Mouse (Mus musculus) kidney, embryonic 15.5 days (tissue): ENCODE results near the gene Mest. TPM values are rescaled to one million over a fixed set of nuclear protein-coding genes. Genes with fewer than 3 reads are reported as not detected.

Source experiments
- ATAC-seq: fragments of 200-750 bp; cut with Nextera tagmentation; replicated peaks from 2 replicates; pipeline ENCODE4 v1.8.0; 2017; ENCODE audit warnings: moderate TSS enrichment; ENCODE audit not compliant: low FRiP score
- H3K27ac ChIP-seq: fragments of 300-500 bp; sonication (generic); 2 replicates; pipeline ENCODE4 v1.5.1; 2015; ENCODE audit warnings: mild to moderate bottlenecking, inconsistent platforms
- H3K27me3 ChIP-seq: fragments of 300-500 bp; sonication (generic); 2 replicates; pipeline ENCODE4 v1.6.1; 2015; ENCODE audit warnings: inconsistent platforms
- H3K36me3 ChIP-seq: fragments of 300-500 bp; sonication (generic); 2 replicates; pipeline ENCODE4 v1.6.1; 2015; ENCODE audit warnings: inconsistent platforms
- H3K4me1 ChIP-seq: fragments of 300-500 bp; sonication (generic); 2 replicates; pipeline ENCODE4 v1.6.1; 2015; ENCODE audit warnings: inconsistent platforms
- H3K4me2 ChIP-seq: fragments of 300-500 bp; sonication (generic); 2 replicates; pipeline ENCODE4 v1.6.1; 2015; ENCODE audit warnings: moderate library complexity, mild to moderate bottlenecking, inconsistent platforms
- H3K4me3 ChIP-seq: fragments of 300-500 bp; sonication (generic); replicated peaks from 2 replicates; pipeline ENCODE4 v1.5.1; 2015; ENCODE audit warnings: mild to moderate bottlenecking, inconsistent platforms
- H3K9ac ChIP-seq: fragments of 300-500 bp; sonication (generic); 2 replicates; pipeline ENCODE4 v1.6.1; 2015; ENCODE audit warnings: mild to moderate bottlenecking, inconsistent platforms
- H3K9me3 ChIP-seq: fragments of 300-500 bp; sonication (generic); replicated peaks from 2 replicates; pipeline ENCODE4 v1.6.1; 2016; ENCODE audit warnings: inconsistent platforms
- WGBS: fragments of 180-500 bp; shearing (Covaris S2); methylation state at CpG from one replicate; pipeline ENCODE4 v1.1.7; 2015; ENCODE audit warnings: mixed read lengths; 5-methylcytosine and 5-hydroxymethylcytosine counted together
- polyA plus RNA-seq: library from polyadenylated mRNA; unstranded; fragments of >200 nt; fragmentation: Nextera tagmentation; extraction: Ambion mirVana; gene quantifications from 2 replicates; pipeline ENCODE4 v1.2.1, GENCODE M21; 2015

Gene Mest
- polyA plus RNA-seq, 1 experiment from 2014 or later: 2,131 TPM

- no peaks in the 10 kb centered on the region for H3K9me3 ChIP-seq
- no peak for ATAC-seq
- H3K9ac ChIP-seq: no peak overlapping the region
- H3K27ac ChIP-seq: peak overlapping the region; percentile 89
- H3K27me3 ChIP-seq: no peaks in the 10 kb centered on the region
- no peaks in the 10 kb centered on the region for H3K36me3 ChIP-seq
- peaks cover 55% of the 10 kb centered on the region for H3K4me1 ChIP-seq
- 43% methylated on average over 25 of the region's 25 CpGs for WGBS
- H3K4me3 ChIP-seq: no peak overlapping the region
- H3K4me2 ChIP-seq: no peak overlapping the region
These were observed 12.7 kb upstream of the Mest start for GRCm38 (mm10) chr6:30710371-30711364.

GRCm38 (mm10) chr6:30711365-30711763, 12.0 kb upstream of the Mest start:
- H3K36me3 ChIP-seq: no peaks in the 10 kb centered on the region
- H3K9me3 ChIP-seq: no peaks in the 10 kb centered on the region
- no peak overlapping the region for H3K4me2 ChIP-seq
- no peak overlapping the region for H3K4me3 ChIP-seq
- H3K9ac ChIP-seq: no peak overlapping the region
- H3K4me1 ChIP-seq: peaks cover 59% of the 10 kb centered on the region
- H3K27me3 ChIP-seq: no peaks in the 10 kb centered on the region
- 72% methylated on average over 10 of the region's 10 CpGs for WGBS
- peak overlapping the region; percentile 89 for H3K27ac ChIP-seq
- ATAC-seq: no peak

GRCm38 (mm10) chr6:30712484-30712883, 10.9 kb upstream of the Mest start:
- Histone ChIP-seq H3K9me3 (no peaks in the 10 kb centered on the region), H3K4me2 (no peak overlapping the region), H3K36me3 (no peaks in the 10 kb centered on the region), H3K27me3 (no peaks in the 10 kb centered on the region), H3K9ac (no peak overlapping the region), H3K4me3 (no peak overlapping the region), H3K4me1 (peaks cover 56% of the 10 kb centered on the region), H3K27ac (peak overlapping the region; percentile 89)
- ATAC-seq: no peak
- 61% methylated on average over 7 of the region's 7 CpGs for WGBS

- Histone ChIP-seq H3K27me3 (no peaks in the 10 kb centered on the region), H3K4me2 (no peak overlapping the region), H3K9ac (no peak overlapping the region), H3K4me1 (peaks cover 53% of the 10 kb centered on the region), H3K27ac (peak overlapping the region; percentile 92), H3K4me3 (no peak overlapping the region), H3K9me3 (no peaks in the 10 kb centered on the region), H3K36me3 (no peaks in the 10 kb centered on the region)
- ATAC-seq: no peak
- WGBS: 64% methylated on average over 6 of the region's 6 CpGs
These were observed 9.9 kb upstream of the Mest start for GRCm38 (mm10) chr6:30713455-30713854.

GRCm38 (mm10) chr6:30713896-30714295, 9.5 kb upstream of the Mest start:
- H3K36me3 ChIP-seq: no peaks in the 10 kb centered on the region
- ATAC-seq: no peak
- peak overlapping the region; percentile 92 for H3K27ac ChIP-seq
- H3K4me1 ChIP-seq: peaks cover 53% of the 10 kb centered on the region
- H3K9me3 ChIP-seq: no peaks in the 10 kb centered on the region
- H3K27me3 ChIP-seq: no peaks in the 10 kb centered on the region
- H3K4me3 ChIP-seq: no peak overlapping the region
- WGBS: 36% methylated on average over 11 of the region's 11 CpGs
- no peak overlapping the region for H3K9ac ChIP-seq
- H3K4me2 ChIP-seq: no peak overlapping the region

- 36% methylated on average over 5 of the region's 5 CpGs for WGBS
- peaks cover 48% of the 10 kb centered on the region for H3K4me1 ChIP-seq
These were observed 8.4 kb upstream of the Mest start for GRCm38 (mm10) chr6:30714891-30715471.

GRCm38 (mm10) chr6:30716796-30717195, 6.6 kb upstream of the Mest start:
- Histone ChIP-seq H3K4me1 (peaks cover 53% of the 10 kb centered on the region), H3K27me3 (no peaks in the 10 kb centered on the region), H3K9ac (no peak overlapping the region), H3K4me2 (no peak overlapping the region), H3K4me3 (no peak overlapping the region), H3K27ac (peak overlapping the region; percentile 14; the same call in 1 of the 2 replicates), H3K36me3 (no peaks in the 10 kb centered on the region), H3K9me3 (no peaks in the 10 kb centered on the region)
- 85% methylated on average over 7 of the region's 7 CpGs for WGBS
- no peak for ATAC-seq

More at GRCm38 (mm10) chr6:30714891-30715471, 8.4 kb upstream of the Mest start:
- H3K27ac ChIP-seq: peak overlapping the region; percentile 92
- no peak overlapping the region for H3K4me2 ChIP-seq
- peak; percentile 66 for ATAC-seq
- H3K9me3 ChIP-seq: no peaks in the 10 kb centered on the region
- H3K9ac ChIP-seq: no peak overlapping the region
- no peak overlapping the region for H3K4me3 ChIP-seq
- no peaks in the 10 kb centered on the region for H3K36me3 ChIP-seq
- no peaks in the 10 kb centered on the region for H3K27me3 ChIP-seq

- Histone ChIP-seq H3K36me3 (no peaks in the 10 kb centered on the region), H3K9me3 (no peaks in the 10 kb centered on the region), H3K4me2 (no peak overlapping the region), H3K27me3 (no peaks in the 10 kb centered on the region), H3K9ac (no peak overlapping the region), H3K4me1 (peaks cover 43% of the 10 kb centered on the region), H3K4me3 (no peak overlapping the region), H3K27ac (peak overlapping the region; percentile 73; the same call in 1 of the 2 replicates)
- ATAC-seq: no peak
- 77% methylated on average over 4 of the region's 4 CpGs for WGBS
These were observed 772 bp upstream of the Mest start for GRCm38 (mm10) chr6:30722385-30723164.

GRCm38 (mm10) chr6:30730301-30730971, 7.1 kb downstream of the Mest start:
- no peaks in the 10 kb centered on the region; the same call in 1 of the 2 replicates for H3K36me3 ChIP-seq
- H3K4me2 ChIP-seq: peak overlapping the region; percentile 28
- peaks cover 4% of the 10 kb centered on the region; the same call in 1 of the 2 replicates for H3K9me3 ChIP-seq
- H3K27ac ChIP-seq: peak overlapping the region; percentile 91
- peaks cover 39% of the 10 kb centered on the region for H3K4me1 ChIP-seq
- H3K27me3 ChIP-seq: no peaks in the 10 kb centered on the region
- ATAC-seq: peak; percentile 86
- H3K9ac ChIP-seq: no peak overlapping the region
- 16% methylated on average over 12 of the region's 12 CpGs for WGBS
- H3K4me3 ChIP-seq: no peak overlapping the region

- 54% methylated on average over 18 of the region's 18 CpGs for WGBS
- Histone ChIP-seq H3K9me3 (peaks cover 19% of the 10 kb centered on the region), H3K4me2 (no peak overlapping the region), H3K27me3 (no peaks in the 10 kb centered on the region), H3K4me1 (peaks cover 39% of the 10 kb centered on the region), H3K36me3 (no peaks in the 10 kb centered on the region; the same call in 1 of the 2 replicates), H3K27ac (peak overlapping the region; percentile 66; the same call in 1 of the 2 replicates), H3K9ac (no peak overlapping the region), H3K4me3 (no peak overlapping the region)
- ATAC-seq: no peak
These were observed 9.3 kb downstream of the Mest start for GRCm38 (mm10) chr6:30732571-30733130.

- ATAC-seq: no peak
- peaks cover 14% of the 10 kb centered on the region for H3K36me3 ChIP-seq
- no peak overlapping the region for H3K4me2 ChIP-seq
- WGBS: 65% methylated on average over 6 of the region's 6 CpGs
- peaks cover 32% of the 10 kb centered on the region for H3K4me1 ChIP-seq
- H3K9ac ChIP-seq: no peak overlapping the region
- H3K4me3 ChIP-seq: no peak overlapping the region
- H3K9me3 ChIP-seq: peaks cover 37% of the 10 kb centered on the region
- H3K27me3 ChIP-seq: no peaks in the 10 kb centered on the region
- H3K27ac ChIP-seq: peak overlapping the region; percentile 84
These were observed 11.1 kb downstream of the Mest start for GRCm38 (mm10) chr6:30734465-30734864.
